Mouse (Mus musculus): ENCODE measurements around the gene Rbfox3.

DNA sequence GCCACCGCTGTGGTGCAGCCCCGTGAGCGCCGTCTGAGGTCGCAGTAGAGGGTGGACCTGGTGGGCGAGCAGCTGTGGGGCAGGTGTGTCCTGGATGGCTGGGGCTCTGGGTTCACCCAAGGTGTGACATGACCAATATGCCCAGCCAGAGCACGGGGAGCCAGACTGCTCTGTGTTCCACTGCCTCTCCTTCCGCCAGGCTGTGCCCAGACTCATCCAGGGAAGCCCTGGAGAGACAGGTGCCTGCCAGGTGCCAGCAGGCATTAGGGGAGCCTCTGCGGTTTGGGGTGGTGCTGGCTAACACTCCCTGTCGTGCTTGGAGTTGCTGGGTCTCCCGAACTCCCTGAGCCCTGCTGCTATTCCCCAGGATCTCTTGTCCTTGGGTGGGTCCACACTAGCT is 373.4 kb downstream of the Rbfox3 start:
- TF ChIP-seq POLR2A (IDR thresholded peaks at IDR 0.05; ENCODE audit: extremely low read depth, insufficient read depth, low read length) = no peak
- TF ChIP-seq CTCF (IDR thresholded peaks at IDR 0.05; ENCODE audit: extremely low read depth, insufficient read depth, low read length) = no peak
